Mouse (Mus musculus) hindlimb bud, embryonic 11.5 days (tissue): Measurements from ENCODE around the gene Sash3.
"Not testable (repeated sequence)": the region's sequence is repeated elsewhere in the genome, so short reads cannot be mapped to it uniquely, and the experiment has no call there.

Experiments
- DNase-seq: peaks from one replicate; pipeline ENCODE4 v3.0.0-alpha.2; 2012; ENCODE audit warnings: low read depth, low spot score; ENCODE audit errors: extremely low spot score

Sash3 gene

DNA sequence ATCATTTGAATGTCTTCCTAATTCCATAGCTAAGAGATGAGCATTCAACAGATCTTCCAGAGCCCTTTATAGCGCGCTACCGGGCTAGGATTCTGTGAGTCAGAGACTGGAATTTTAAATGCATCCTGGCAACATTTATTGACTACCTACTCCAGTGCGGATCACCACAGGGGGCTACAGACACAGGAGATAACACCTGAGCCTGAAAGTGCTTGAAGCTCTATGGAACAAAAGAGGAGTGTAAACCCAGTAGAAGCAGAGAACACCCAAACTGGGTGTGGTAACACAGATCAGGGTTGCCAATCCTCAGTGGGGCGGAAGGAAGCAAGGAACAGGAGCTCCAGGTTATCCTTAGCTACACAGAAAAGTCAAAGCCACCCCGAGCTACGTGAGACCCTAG is 56.2 kb downstream of the Sash3 start:
- DNase-seq = no peak

DNA sequence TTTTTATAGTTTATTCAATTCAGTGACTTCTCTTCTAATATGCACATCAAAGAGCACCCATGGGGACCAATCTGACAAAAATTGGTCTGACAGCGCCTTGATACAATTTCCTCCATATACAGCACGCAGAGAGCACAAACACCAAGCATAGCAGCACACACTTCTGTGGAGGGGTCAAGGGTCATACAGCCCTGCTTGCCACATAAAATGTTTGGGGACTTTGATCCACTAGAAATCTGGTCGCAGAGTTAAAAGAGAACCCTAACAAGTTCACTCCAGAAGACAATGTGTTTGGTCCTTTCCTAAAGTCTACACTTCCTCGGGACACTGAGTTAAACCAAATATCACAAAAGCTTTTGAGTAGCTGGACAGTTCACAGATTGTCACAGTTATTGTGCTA is 56.8 kb downstream of the Sash3 start:
- DNase-seq = no peak

DNA sequence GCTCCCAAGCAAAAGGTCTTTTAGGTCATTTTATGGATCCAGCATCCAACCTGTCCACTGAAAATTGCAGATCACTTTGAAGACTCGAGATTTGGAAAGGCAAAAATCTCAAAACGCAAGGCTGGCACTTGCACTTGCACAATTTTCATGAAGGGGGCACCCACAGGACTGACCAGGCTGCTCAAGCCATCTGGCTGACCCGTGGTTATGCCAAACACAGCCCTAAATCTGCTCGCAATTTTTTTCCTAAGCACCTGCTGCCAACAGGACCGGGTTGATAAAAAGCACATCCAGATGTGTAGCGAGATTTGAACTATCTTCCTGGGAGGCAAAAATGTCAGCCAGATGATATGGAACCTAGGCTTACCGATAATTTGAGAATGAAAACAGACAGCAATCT is 57.5 kb downstream of the Sash3 start:
- no peak for DNase-seq

DNA sequence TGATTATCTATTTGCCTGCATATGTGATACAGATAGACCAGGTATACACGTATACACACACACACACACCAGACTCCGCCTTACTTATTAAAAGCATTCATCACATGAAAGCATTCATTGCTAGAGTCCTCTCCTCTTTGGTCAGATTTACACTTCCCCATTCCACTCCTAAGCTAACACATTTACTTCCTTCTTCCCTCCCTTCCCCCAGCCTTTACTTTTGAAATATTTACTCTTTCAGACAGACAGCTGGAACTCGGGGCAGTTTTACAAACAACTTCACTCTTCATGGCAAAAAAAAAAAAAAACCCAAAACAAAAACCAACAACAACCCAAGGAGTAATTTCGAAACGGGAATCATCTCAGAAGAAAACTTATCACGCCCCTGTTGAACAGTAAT is 58.2 kb downstream of the Sash3 start:
- no peak for DNase-seq

DNA sequence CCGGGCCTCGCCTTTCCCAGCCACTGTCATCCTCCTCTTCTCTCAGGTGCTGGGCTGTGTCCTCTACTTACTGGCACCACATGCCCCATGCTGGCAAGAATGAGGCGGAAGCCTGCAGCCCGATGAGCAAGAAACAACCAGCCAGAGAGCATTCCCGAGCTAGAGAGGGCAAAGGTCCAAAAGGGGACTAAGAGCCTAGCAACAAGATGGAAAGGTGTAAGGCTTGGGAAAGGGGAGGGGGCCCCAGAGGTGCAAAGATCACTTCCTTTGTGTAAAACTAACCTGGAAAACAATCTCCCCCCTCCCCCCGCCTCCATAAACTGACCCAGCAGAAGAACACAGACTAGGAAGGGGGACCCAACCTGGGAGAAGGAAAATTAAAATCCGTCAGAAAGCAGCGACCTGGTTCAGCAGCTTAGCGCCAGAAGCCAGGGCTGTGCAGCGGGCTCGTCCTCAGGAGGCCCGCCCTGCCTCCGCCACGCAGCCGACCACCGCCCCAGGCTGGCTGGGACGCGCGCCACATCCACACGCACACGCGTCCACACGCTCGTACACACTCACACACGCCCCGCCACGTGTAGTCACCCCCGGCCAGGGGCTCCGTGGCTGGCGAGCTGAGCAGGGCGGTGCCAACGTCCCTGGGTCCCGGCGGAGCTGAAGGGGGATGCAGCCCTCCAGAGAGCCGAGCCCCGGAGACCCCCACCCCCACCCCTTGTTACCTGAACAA is 61.7 kb downstream of the Sash3 start:
- no peak for DNase-seq

DNA sequence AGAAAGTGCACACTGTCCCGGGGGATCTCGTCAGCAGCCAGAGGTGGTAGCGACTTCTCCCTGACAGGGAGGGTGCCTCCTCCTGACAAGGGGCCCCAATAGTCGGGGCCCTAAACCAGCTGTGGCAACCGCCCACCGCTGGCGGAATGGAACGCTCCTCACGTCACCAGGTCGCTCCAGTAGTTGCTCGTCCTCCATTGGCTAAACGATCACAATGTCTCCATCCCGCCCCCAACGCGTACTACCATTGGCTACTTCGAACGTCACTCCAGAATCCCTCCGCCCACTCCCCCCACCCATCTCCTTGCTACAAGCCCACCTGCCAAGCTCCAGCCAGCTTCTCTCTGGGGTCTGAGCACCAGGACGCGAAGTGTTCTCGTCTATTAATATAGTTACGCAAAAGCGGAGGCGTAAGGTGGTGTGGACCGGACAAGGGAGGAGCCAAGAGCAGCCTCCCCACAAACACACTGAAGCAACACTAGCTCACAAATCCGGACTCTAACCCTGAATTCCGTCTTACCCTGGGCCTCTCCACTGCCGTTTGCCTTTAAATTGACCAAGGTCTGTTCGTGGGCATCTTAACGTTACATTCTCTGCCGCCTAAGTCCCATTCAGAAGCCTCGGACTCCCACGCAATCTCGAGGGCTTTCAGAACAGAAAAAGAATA is 62.4 kb downstream of the Sash3 start, which contains the start of gene Zdhhc9:
Zdhhc9 (minus strand) TSS at position 360 of the 667 bp plus-strand sequence.
- peak; percentile 63 for DNase-seq

DNA sequence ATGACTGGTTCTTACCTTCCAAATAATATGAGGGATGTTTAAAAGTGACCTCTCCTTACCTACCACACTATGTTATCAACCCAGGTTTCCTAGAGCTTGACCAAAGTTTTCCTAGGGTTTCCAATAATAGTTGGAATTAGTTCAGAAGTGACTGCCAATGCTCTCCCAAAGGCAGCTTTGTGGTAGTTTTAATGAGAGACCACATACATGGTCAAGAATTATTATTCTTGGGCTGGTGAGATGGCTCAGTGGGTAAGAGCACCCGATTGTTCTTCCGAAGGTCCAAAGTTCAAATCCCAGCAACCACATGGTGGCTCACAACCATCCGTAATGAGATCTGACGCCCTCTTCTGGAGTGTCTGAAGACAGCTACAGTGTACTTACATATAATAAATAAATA is 63.5 kb downstream of the Sash3 start:
- not testable (repeated sequence) for DNase-seq
